Mouse (Mus musculus) WW6 (cell line): ENCODE data around the gene Ppp3cb.
A peak's percentile ranks its signal among the peaks of the same experiment; 100 is the strongest.

Source experiments
- DNase-seq: peaks from one replicate; pipeline ENCODE4 v3.0.0-alpha.2; 2013; ENCODE audit warnings: low read depth, low spot score

Ppp3cb gene

GRCm38 (mm10) chr14:20480195-20480579 is 66.2 kb downstream of the Ppp3cb start:
- DNase-seq: no peak

GRCm38 (mm10) chr14:20479291-20480194 is 66.8 kb downstream of the Ppp3cb start, which contains the start of gene Anxa7:
Gene Anxa7, minus strand, starts transcription at chr14:20480133.
- DNase-seq: peak; percentile 84

GRCm38 (mm10) chr14:20478801-20479200 is 67.6 kb downstream of the Ppp3cb start:
- no peak for DNase-seq

GRCm38 (mm10) chr14:20478385-20478784 is 68.0 kb downstream of the Ppp3cb start:
- DNase-seq: no peak

- DNase-seq: no peak
These were observed 68.9 kb downstream of the Ppp3cb start for GRCm38 (mm10) chr14:20477261-20478025.

GRCm38 (mm10) chr14:20460216-20460615 is 86.2 kb downstream of the Ppp3cb start:
- no peak for DNase-seq

- no peak for DNase-seq
These were observed 88.0 kb downstream of the Ppp3cb start for GRCm38 (mm10) chr14:20458378-20458777.

- no peak for DNase-seq
These were observed 93.4 kb downstream of the Ppp3cb start for GRCm38 (mm10) chr14:20452929-20453328.

- DNase-seq: peak; percentile 69
These were observed 94.5 kb downstream of the Ppp3cb start, which contains the start of gene Cfap70 for GRCm38 (mm10) chr14:20451765-20452331. Gene Cfap70, minus strand, starts transcription at chr14:20452226.

GRCm38 (mm10) chr14:20451302-20451701 is 95.1 kb downstream of the Ppp3cb start:
- no peak for DNase-seq
